Mouse (Mus musculus) heart, embryonic 15.5 days (tissue): ENCODE results near the gene Bbs7. TPM values are rescaled to one million over a fixed set of nuclear protein-coding genes. Genes with fewer than 3 reads are reported as not detected.
A peak's percentile ranks its signal among the peaks of the same experiment; 100 is the strongest.
"Not testable (repeated sequence)": the region's sequence is repeated elsewhere in the genome, so short reads cannot be mapped to it uniquely, and the experiment has no call there.

Experiments used
- ATAC-seq: fragments of 200-750 bp; cut with Nextera tagmentation; replicated peaks from 2 replicates; pipeline ENCODE4 v1.8.0; 2017; ENCODE audit warnings: low read depth, moderate TSS enrichment; ENCODE audit not compliant: insufficient number of reproducible peaks, insufficient read depth, low FRiP score
- H3K27ac ChIP-seq: fragments of 300-500 bp; sonication (generic); 2 replicates; pipeline ENCODE4 v1.5.1; 2015; ENCODE audit warnings: mild to moderate bottlenecking, inconsistent platforms
- H3K27me3 ChIP-seq: fragments of 300-500 bp; sonication (generic); 2 replicates; pipeline ENCODE4 v1.6.1; 2015; ENCODE audit warnings: inconsistent platforms
- H3K36me3 ChIP-seq: fragments of 300-500 bp; sonication (generic); 2 replicates; pipeline ENCODE4 v1.6.1; 2015; ENCODE audit warnings: mild to moderate bottlenecking, inconsistent platforms
- H3K4me1 ChIP-seq: fragments of 300-500 bp; sonication (generic); replicated peaks from 2 replicates; pipeline ENCODE4 v1.6.1; 2015; ENCODE audit warnings: inconsistent platforms
- H3K4me2 ChIP-seq: fragments of 300-500 bp; sonication (generic); 2 replicates; pipeline ENCODE4 v1.6.1; 2015; ENCODE audit warnings: inconsistent platforms, mild to moderate bottlenecking, moderate library complexity
- H3K4me3 ChIP-seq: fragments of 300-500 bp; sonication (generic); 2 replicates; pipeline ENCODE4 v1.5.1; 2015; ENCODE audit warnings: mild to moderate bottlenecking, inconsistent platforms
- H3K9ac ChIP-seq: fragments of 300-500 bp; sonication (generic); 2 replicates; pipeline ENCODE4 v1.6.1; 2015; ENCODE audit warnings: mild to moderate bottlenecking, inconsistent platforms
- H3K9me3 ChIP-seq: fragments of 300-500 bp; sonication (generic); replicated peaks from 2 replicates; pipeline ENCODE4 v1.6.1; 2016; ENCODE audit warnings: inconsistent platforms
- WGBS: fragments of 180-500 bp; shearing (Covaris S2); methylation state at CpG from one replicate; pipeline ENCODE4 v1.1.7; 2015; ENCODE audit warnings: mixed read lengths; 5-methylcytosine and 5-hydroxymethylcytosine counted together
- polyA plus RNA-seq: library from polyadenylated mRNA; unstranded; fragments of >200 nt; fragmentation: Nextera tagmentation; extraction: Ambion mirVana; gene quantifications from 2 replicates; pipeline ENCODE4 v1.2.1, GENCODE M21; 2015

The Bbs7 gene
- 9.4 and 9.7 TPM in 2 replicates for polyA plus RNA-seq

GRCm38 (mm10) chr3:36613202-36613907, at the start of gene Bbs7:
TSS of gene Bbs7 (minus strand) at chr3:36613477.
- WGBS, result 4% methylated on average over 38 of the region's 38 CpGs
- peak within 1 kb of the TSS; percentile 72 for H3K4me2 ChIP-seq
- no peaks in the 10 kb centered on the region for H3K36me3 ChIP-seq
- peak within 1 kb of the TSS; percentile 60 for H3K4me3 ChIP-seq
- H3K27me3 ChIP-seq, result no peaks in the 10 kb centered on the region
- H3K4me1 ChIP-seq, result peaks cover 8% of the 10 kb centered on the region; the same call in 1 of the 2 replicates
- peak within 1 kb of the TSS; percentile 27 for H3K27ac ChIP-seq
- peak within 1 kb of the TSS; percentile 67 for H3K9ac ChIP-seq
- no peaks in the 10 kb centered on the region for H3K9me3 ChIP-seq
- peak; percentile 99 for ATAC-seq

- H3K27ac ChIP-seq, H3K36me3 ChIP-seq, H3K4me2 ChIP-seq, H3K4me1 ChIP-seq, H3K9ac ChIP-seq, H3K4me3 ChIP-seq, ATAC-seq, H3K27me3 ChIP-seq, H3K9me3 ChIP-seq: not testable (repeated sequence)
These were observed 31.9 kb upstream of the Bbs7 start for GRCm38 (mm10) chr3:36645245-36645559.

- no peak for ATAC-seq
- Histone ChIP-seq H3K36me3 (no peaks in the 10 kb centered on the region), H3K4me1 (no peaks in the 10 kb centered on the region), H3K9me3 (no peaks in the 10 kb centered on the region), H3K27me3 (no peaks in the 10 kb centered on the region), H3K9ac (no peak overlapping the region), H3K4me3 (no peak overlapping the region), H3K27ac (no peak overlapping the region), H3K4me2 (no peak overlapping the region)
- 75% methylated on average over 3 of the region's 3 CpGs for WGBS
These were observed 31.4 kb upstream of the Bbs7 start for GRCm38 (mm10) chr3:36644554-36645244.

- no peaks in the 10 kb centered on the region for H3K9me3 ChIP-seq
- no peak overlapping the region for H3K27ac ChIP-seq
- no peak overlapping the region for H3K4me2 ChIP-seq
- 81% methylated on average over 3 of the region's 3 CpGs for WGBS
- no peak overlapping the region for H3K9ac ChIP-seq
- H3K4me3 ChIP-seq, result no peak overlapping the region
- H3K36me3 ChIP-seq, result no peaks in the 10 kb centered on the region
- H3K27me3 ChIP-seq, result no peaks in the 10 kb centered on the region
- no peak for ATAC-seq
- H3K4me1 ChIP-seq, result no peaks in the 10 kb centered on the region
These were observed 30.1 kb upstream of the Bbs7 start for GRCm38 (mm10) chr3:36643354-36643753.

- no peak for ATAC-seq
- no peaks in the 10 kb centered on the region for H3K9me3 ChIP-seq
- no peak overlapping the region for H3K4me3 ChIP-seq
- no peaks in the 10 kb centered on the region for H3K4me1 ChIP-seq
- H3K4me2 ChIP-seq, result no peak overlapping the region
- 69% methylated on average over 13 of the region's 13 CpGs for WGBS
- H3K27ac ChIP-seq, result no peak overlapping the region
- 0 out of 2 replicates have a peak, but pooled peaks cover 5% of the 10 kb centered on the region for H3K36me3 ChIP-seq
- no peaks in the 10 kb centered on the region for H3K27me3 ChIP-seq
- H3K9ac ChIP-seq, result no peak overlapping the region
These were observed 29.5 kb upstream of the Bbs7 start for GRCm38 (mm10) chr3:36642736-36643135.

GRCm38 (mm10) chr3:36640787-36641186, 27.5 kb upstream of the Bbs7 start:
- Histone ChIP-seq H3K4me3 (no peak overlapping the region), H3K4me1 (no peaks in the 10 kb centered on the region), H3K9ac (no peak overlapping the region), H3K27ac (no peak overlapping the region), H3K27me3 (no peaks in the 10 kb centered on the region), H3K4me2 (no peak overlapping the region), H3K9me3 (no peaks in the 10 kb centered on the region), H3K36me3 (0 out of 2 replicates have a peak, but pooled peaks cover 5% of the 10 kb centered on the region)
- WGBS, result 67% methylated on average over 2 of the region's 2 CpGs
- no peak for ATAC-seq

- no peaks in the 10 kb centered on the region for H3K4me1 ChIP-seq
- 15% methylated on average over 4 of the region's 4 CpGs for WGBS
- H3K4me3 ChIP-seq, result no peak overlapping the region
- no peak overlapping the region for H3K9ac ChIP-seq
- no peaks in the 10 kb centered on the region for H3K27me3 ChIP-seq
- no peaks in the 10 kb centered on the region for H3K9me3 ChIP-seq
- no peak overlapping the region for H3K4me2 ChIP-seq
- H3K36me3 ChIP-seq, result 0 out of 2 replicates have a peak, but pooled peaks cover 5% of the 10 kb centered on the region
- H3K27ac ChIP-seq, result no peak overlapping the region
- no peak for ATAC-seq
These were observed 22.2 kb upstream of the Bbs7 start for GRCm38 (mm10) chr3:36635449-36635848.

- H3K4me3 ChIP-seq, result no peak overlapping the region
- H3K27ac ChIP-seq, result no peak overlapping the region
- H3K4me2 ChIP-seq, result no peak overlapping the region
- H3K4me1 ChIP-seq, result no peaks in the 10 kb centered on the region
- H3K36me3 ChIP-seq, result no peaks in the 10 kb centered on the region
- 68% methylated on average over 2 of the region's 2 CpGs for WGBS
- no peak for ATAC-seq
- H3K27me3 ChIP-seq, result no peaks in the 10 kb centered on the region
- H3K9me3 ChIP-seq, result no peaks in the 10 kb centered on the region
- H3K9ac ChIP-seq, result no peak overlapping the region
These were observed 13.5 kb upstream of the Bbs7 start for GRCm38 (mm10) chr3:36626803-36627202.

GRCm38 (mm10) chr3:36618181-36618580, 4.9 kb upstream of the Bbs7 start:
- H3K36me3 ChIP-seq, result no peaks in the 10 kb centered on the region
- no peaks in the 10 kb centered on the region for H3K9me3 ChIP-seq
- 67% methylated on average over 7 of the region's 7 CpGs for WGBS
- no peak overlapping the region for H3K9ac ChIP-seq
- H3K27ac ChIP-seq, result no peak overlapping the region
- H3K27me3 ChIP-seq, result no peaks in the 10 kb centered on the region
- H3K4me1 ChIP-seq, result peaks cover 5% of the 10 kb centered on the region; the same call in 1 of the 2 replicates
- H3K4me3 ChIP-seq, result no peak overlapping the region
- H3K4me2 ChIP-seq, result no peak overlapping the region
- no peak for ATAC-seq

GRCm38 (mm10) chr3:36613908-36614255, 605 bp upstream of the Bbs7 start:
- no peaks in the 10 kb centered on the region for H3K27me3 ChIP-seq
- peaks cover 8% of the 10 kb centered on the region; the same call in 1 of the 2 replicates for H3K4me1 ChIP-seq
- no peak for ATAC-seq
- no peak overlapping the region for H3K9ac ChIP-seq
- no peak overlapping the region for H3K27ac ChIP-seq
- H3K36me3 ChIP-seq, result no peaks in the 10 kb centered on the region
- H3K9me3 ChIP-seq, result no peaks in the 10 kb centered on the region
- WGBS, result 58% methylated on average over 5 of the region's 5 CpGs
- H3K4me3 ChIP-seq, result peak overlapping the region; percentile 60; the same call in 1 of the 2 replicates
- peak overlapping the region; percentile 72 for H3K4me2 ChIP-seq

GRCm38 (mm10) chr3:36612687-36613086, 590 bp downstream of the Bbs7 start:
- H3K9me3 ChIP-seq, result no peaks in the 10 kb centered on the region
- H3K4me3 ChIP-seq, result peak overlapping the region; percentile 60
- peak overlapping the region; percentile 27; the same call in 1 of the 2 replicates for H3K27ac ChIP-seq
- H3K36me3 ChIP-seq, result no peaks in the 10 kb centered on the region
- peak overlapping the region; percentile 67 for H3K9ac ChIP-seq
- peak overlapping the region; percentile 72 for H3K4me2 ChIP-seq
- WGBS, result 4% methylated on average over 6 of the region's 6 CpGs
- H3K27me3 ChIP-seq, result no peaks in the 10 kb centered on the region
- H3K4me1 ChIP-seq, result peaks cover 8% of the 10 kb centered on the region; the same call in 1 of the 2 replicates
- no peak for ATAC-seq
